Mouse (Mus musculus) cerebellum, adult 8-10 months (tissue): ENCODE measurements around the gene Mblac2.

Source experiments
- DNase-seq: peaks from one replicate; pipeline ENCODE4 v3.0.0; 2022

Gene Mblac2

DNA sequence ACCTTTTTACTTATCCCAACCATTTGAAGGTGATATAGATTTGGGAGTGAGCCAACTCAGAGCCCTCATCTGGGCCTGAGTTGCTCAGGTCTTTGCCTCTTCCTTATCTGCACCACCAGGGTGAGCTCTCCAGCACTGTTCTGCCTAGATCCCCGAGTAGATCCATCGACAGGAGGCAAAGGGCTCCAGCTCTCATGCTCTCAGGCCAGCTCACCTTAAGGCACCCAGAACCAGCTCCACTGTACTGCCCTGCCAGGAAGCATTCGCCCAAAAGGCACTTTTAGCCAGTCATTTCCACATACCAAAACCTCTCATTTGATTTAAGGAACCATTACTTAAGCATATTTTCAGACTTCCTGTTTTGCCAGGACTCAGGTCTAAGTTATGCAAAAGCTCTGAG lies 29.8 kb downstream of the Mblac2 start:
- no peak for DNase-seq

DNA sequence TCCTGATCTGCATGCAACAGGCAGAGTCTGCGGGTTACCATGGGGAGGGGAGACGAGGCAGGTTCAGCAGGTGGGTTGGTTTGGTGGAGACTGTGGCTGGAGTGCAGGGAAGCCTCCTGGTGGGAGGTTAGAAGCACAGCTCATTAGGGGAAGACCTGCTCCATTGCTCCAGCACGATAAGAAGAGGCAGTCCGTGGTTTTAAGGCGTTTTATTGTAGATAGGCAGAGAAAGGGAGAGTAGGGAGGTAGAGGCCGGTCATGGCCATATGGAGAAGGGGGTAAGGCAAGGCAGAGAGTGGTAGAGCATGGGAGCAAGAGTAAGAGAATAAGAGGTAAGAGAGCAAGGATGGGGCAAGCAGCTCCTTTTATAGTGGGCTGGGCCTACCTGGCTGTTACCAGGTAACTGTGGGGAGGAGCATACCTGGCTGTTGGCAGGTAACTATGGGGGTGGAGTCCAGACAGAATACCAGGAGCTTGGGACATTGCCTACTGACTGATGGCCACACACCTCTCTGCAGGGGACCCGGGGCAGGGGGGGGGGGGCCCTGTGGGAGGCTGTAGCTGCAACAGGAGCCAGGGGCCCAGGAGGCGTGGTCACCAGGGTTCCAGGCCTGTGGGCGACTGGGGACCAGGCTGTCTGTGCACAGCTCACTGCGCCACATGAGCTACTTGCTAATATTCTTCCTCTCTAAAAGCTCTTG lies 32.4 kb downstream of the Mblac2 start:
- DNase-seq = no peak

DNA sequence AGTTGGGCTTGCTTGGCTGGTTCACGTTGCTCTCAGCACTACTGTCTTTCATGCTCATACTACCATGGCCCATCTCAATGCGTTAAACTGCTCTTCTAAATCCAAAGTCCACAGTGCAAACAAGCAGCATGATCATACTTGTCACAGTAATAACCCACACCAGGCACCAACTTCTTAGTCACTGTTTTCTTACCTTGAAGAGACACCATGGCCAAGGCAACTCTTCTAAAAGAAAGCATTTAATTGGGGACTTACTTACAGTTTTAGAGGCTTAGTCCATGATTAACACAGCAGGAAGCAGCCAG lies 32.9 kb downstream of the Mblac2 start:
- DNase-seq = no peak

DNA sequence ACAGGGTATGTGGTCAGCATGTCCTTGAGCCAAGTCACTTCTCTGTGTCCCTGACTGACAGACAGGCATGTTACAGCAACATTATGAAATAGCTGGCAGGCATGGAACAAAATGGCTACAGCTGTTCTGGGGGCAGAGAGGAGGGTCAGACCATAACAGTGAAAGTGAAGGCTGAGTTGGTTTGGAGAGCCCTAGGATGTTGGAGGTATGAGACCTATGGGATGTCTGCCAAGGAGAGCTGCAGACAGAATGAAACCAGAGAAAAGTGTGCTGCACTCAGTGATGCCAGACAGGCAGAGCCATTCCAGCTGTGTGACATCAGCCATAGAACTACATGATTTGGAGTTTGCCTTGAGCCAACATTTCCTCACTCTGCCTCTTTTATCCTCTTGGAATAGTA lies 43.7 kb downstream of the Mblac2 start:
- DNase-seq = no peak

DNA sequence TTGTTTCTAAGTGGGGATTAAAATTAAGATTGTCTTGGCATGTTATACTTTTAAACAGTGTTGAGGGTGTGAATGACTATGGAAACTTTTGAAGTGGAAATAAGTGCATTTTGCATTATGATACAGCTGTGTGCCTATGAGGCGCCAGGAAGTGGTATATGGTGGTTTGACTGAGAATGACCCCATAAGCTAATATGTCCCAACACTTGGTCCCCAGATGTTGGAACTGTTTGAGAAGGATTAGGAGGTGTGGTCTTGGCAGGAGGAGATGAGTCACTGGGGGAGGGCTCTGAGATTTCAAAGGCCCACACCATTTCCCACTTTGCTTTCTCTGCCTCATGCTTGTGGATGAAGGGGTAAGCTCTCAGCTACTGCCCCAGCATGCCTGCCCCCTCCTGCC lies 44.2 kb downstream of the Mblac2 start:
- DNase-seq = no peak

DNA sequence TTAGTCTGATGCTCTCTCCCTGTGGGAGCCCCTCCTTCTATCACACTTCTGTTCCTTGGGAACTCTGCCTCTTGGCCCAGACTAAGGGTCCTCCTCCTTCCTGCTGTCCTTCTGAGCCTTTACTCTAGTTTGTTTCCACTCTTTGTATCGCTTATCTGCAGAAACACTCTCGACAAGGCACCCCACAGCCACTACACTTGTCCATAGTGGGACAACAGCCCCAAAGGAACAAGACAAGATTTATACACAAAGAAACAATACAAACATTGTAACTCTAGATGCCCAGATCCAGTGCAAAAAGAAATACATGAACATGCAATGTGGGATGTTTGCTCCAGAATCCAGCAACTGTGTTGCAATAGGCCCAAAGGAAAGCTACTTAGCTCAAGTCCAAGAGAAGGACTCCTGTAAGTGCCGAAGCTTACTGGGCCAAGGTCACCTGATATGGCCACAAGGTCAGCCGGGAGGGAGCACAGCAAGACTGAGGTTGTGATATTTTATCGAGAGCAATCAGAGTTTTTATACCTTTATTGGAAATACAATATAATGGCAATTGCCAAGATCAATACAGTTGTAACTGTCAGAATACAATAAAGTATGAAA lies 46.0 kb downstream of the Mblac2 start:
- DNase-seq = no peak

DNA sequence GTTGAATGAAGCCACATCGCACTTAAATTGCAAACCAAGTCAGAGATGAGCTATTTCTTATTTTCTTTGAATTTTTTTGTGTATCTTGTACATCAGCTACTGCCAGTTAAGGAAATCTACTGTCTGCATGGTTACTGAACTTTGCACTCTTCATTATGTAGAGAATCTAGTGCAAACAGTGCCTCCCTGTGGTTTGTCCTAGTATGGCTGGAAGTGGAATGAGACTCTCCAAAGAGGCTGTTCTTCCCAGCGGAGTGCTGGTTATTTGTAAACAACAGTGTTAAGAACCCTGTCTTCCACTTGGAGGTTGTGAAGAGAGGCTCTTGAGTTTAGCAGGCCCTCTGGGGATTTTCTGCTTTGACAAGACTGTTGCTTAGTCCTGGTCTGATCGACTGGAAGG lies 49.2 kb downstream of the Mblac2 start:
- peak; percentile 29 for DNase-seq

DNA sequence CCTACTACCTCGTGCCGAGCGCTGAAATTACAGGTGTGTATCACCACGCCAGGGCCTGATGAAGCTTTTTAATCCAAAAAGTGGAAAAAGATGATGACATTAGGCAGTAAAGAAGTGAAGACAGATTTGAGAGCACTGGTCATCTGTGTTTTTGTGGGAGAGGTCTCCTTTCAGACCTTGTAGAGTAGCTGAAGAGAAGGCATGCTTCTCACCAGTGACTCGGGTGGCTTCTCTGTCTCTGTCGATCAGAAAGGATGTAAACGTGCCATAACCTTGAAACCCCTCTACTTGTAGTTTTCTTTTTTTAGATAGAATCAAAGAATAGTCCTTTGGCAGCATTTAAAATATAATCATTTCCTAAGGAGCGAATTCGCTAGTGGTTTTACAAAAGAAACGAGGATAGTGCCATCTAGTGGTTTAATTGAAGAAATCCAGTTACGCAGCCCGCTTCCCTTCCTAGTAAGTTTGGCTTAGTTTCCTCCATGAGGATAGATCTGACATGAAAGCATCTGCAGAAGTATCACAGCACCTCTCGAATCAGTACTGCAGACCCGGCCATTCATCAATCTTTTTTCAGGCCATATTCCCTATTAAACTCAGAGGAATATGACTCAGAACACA lies 50.5 kb downstream of the Mblac2 start:
- peak; percentile 40 for DNase-seq

DNA sequence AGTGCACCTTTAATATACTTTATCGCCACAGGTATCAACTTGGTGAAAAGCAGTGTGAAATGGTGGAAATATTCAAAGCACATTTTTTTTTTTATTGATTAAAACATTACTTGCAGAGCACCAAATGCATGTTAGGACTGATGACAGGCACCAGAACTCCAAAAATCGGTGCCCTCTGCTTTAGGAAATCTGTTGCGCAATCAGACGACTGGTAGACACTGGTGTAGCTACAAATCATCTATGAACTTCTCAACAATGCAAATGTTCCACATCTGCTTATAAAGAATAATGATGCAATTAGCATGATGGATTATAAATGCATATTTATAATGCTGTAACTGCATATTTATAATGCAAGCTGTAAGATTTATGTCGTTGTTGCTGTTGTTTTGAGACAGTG lies 53.0 kb downstream of the Mblac2 start:
- no peak for DNase-seq

DNA sequence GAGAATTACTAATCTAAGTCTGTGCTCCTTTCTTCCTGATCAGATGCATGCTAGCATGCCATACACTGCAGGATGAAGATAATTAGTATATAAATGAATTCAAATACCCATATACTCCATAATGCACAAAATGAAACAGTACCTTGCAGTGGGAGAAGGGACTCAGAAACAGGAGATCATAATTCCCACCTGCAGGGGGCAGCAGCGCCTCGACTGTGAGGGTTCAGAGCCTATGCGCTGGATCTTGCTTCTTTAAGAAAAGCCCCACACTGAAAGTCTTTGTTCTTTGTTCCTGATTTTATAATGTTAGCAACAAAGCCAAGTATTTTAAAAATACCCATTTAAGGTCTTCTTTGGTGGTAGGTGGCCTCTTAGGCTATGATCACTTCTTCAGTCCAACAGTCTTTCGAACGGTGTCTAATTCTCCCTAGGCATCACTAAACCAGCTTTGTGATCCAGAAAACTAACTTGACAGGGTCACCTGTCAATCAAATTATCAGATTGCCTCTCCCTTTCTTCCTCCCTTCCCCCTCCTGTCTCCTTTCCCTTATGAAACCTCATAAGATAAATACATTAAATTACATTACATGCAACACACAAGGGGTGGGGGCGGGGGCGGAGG lies 56.0 kb downstream of the Mblac2 start:
- DNase-seq = peak; percentile 73

DNA sequence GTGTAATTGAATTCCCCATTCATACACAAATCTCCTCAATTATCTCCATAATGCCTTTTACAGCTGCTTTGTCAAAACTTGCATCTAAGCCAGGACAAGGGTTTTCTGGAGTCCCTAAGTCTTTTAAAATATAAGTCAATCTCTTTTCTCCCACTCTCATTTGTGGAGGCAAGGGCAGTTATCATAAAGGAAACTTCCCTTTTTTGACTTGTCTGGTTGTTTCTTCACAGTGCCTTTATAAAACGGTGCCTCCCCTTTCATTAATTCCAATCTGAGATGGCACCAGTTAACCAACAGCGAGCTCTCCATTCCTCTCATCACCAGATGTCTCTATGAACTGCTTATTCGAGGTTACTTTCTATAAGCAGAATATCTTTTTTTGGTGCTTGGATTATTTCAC lies 65.1 kb downstream of the Mblac2 start:
- DNase-seq = no peak

DNA sequence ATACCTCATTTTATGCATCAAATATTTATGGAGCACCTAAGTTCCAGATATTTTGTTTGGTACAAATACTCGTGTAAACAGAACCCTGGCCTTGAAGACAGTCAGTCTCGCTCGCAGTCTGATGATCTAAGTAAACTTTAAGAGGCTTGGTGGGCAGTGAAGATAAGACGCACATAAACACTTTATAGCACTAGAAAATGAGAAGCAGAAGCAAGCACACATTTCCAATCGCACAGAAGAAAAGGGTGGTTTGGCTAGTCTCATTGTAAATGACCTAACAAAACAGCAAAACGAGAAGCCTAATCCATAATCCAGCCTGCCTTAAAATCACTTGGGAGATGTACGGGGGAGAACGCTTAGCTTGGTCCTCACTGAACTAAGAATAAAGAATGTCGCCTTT lies 71.3 kb downstream of the Mblac2 start:
- DNase-seq = no peak

DNA sequence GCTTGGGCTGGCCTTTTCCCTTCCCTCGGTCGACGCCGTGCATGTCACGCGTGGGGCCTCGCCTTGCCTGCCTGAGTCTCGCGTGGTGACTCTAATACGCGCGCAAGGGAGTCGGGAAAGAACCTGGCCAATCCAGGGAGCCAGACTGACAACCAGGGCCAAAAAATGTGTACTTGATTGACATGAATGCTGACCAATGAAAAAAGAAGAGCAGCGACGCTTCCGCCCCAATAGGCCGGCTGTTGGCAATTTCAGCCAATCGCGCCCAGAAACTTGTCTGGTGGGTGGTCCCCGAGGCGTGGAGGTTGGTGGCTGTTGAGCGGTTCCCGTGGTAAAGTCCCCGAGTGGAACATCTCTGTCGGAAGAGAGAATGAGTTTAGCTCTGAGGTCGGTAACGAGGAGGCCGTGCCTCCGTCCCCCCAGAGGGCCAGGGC lies 71.8 kb downstream of the Mblac2 start, which contains the start of gene Cetn3:
TSS of gene Cetn3 (plus strand) at position 107 of the 434 bp plus-strand sequence.
- DNase-seq = peak; percentile 93

DNA sequence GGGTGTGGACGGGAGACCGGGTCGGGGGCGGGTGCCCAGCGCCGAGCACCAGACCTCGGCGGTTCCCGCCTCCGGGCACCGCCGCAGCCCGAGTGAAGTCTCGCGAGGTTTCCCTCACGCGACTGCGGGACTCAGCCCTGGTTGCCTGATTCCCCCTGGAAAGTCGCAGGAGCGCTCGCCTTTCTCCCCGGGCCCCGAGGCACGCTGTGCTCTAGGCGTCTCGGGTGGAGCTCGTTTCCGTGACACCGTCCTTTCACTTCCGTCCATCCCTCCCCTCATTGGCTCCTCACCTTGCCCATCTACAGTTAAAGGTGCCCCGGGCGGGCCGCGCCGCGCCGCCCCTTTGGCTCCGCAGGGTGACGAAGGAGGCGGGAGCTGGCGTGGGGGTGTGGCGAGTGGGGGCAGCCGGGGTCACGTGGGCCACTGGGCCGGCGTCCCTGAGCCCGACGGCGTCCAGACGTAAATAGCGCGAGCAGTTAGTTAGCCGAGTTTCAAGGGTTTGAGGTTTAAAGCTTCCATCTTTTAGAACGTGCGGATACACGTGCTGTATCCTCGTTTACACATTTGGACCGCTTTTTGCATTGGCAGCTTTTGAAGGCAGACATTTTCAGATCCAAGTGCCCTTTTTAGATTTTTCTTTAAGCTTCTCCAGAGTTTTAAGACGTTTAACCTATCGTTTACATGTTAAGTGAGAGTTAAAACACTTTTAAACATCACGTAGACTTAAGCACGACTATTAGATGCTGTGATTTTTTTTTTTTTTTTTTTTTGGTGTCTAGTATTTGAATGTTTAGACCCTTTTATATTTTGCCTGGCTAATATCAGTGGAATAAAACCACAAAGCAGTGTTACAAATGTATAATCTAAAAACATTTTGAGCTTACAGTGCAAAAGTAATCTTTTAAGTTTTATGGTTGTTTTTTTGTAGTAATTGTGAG lies 72.5 kb downstream of the Mblac2 start:
- DNase-seq = peak; percentile 95

DNA sequence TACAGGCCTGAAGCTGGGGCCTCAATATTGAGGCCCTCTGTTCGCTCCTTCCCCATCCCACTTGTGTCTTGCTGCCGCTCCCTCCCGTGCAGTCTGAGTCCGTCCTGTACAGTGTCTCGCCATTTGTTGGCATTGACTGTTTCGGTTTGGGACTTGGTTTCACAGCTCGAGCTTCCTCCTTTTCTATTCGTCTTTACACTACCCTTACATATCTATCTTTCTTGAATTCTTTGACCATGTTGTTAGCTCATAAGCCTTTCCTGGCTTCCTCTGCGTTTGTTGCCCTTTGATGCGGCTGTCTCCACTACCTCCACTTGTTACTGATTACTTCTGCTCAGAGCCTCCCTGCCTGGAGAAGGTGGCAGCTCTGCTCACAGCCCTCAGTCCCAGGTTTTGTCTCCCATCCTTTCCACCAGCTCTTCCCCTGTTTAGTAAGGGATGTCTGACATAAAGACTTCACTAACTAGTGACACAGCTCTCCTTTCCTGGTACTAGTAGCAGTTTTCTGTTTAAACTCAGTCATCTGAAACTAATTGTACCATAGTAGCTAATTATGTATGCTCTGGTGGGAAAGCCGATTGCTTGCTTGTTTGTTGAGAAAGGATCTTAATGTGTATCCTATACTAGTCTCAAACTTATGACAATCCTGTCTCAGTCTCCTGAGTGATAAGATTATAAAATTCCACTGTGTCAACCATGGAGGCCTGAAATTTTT lies 74.8 kb downstream of the Mblac2 start:
- peak; percentile 37 for DNase-seq

DNA sequence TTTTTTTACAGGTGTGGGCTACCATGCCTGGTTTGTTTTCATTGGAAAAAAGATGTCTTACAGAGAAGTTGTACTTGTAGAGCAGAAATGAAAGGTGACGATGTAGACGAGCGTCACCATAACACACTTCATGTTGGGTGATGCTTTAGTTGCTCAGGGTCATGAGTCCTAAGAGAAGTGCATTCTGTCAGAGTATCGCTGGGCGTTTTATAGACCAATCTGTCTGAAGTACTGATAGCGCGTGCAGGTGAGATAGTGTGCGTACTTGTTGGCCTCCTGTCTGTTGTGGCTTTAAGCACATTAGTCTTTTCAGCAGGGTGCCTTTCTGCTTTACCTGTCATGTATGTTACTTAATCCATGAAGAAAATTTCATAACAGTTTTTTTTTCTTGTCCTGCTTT lies 79.0 kb downstream of the Mblac2 start:
- DNase-seq = no peak

DNA sequence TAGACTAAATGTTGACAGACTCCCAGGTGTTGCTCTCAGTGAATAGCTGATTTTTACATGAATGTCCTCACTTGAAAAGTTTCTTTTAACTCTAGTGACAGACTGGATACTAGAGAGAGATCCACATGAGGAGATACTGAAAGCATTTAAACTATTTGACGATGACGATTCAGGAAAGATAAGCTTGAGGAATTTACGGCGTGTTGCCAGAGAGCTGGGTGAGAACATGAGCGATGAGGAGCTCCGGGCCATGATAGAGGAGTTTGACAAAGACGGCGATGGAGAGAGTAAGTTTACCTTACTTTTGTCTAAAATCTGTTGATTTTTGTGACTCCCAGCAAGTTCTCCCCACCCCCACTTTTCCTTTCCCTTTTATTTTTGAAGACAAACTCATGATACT lies 80.7 kb downstream of the Mblac2 start:
- no peak for DNase-seq

DNA sequence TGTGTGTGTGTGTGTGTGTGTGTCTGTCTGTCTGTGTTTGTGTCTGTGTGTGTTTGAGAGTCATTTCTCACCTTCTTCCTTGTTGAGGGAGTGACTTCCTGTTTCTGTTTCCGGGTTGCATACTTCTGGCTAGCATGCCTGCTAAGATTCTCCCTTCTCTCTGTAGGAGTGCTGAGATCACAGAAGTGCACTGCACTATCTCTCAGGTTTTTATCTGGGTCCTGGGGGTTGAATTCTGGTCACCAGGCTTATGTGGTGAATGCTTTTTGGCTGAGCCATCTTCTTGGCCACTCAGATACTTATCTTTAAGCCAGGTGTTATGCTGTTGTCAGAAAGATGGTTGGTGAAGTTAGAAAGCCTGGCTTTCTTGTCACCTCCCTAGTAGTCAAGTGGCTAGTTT lies 82.7 kb downstream of the Mblac2 start:
- DNase-seq = no peak

DNA sequence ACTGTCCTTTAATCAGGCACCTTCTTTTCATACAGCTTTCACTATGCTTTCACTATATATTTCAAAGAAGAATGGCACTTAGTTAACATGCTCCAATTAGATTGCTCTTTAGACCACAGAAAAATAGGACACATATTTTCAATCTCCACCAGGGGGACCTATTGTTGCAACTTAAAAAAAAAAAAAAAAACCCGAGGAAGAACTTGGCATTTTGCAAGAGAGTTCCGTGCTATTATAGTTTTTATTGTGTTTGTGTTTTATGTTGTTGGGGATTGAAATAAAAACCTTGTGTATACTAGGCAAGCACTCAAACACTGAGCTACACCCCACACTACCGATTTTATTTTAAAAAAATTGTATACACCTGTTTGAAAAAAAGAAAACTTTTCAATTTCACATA lies 90.0 kb downstream of the Mblac2 start:
- DNase-seq = no peak
